Comparison of ENCODE assay signal across 15 mouse cellular contexts in the genomic region with DNA sequence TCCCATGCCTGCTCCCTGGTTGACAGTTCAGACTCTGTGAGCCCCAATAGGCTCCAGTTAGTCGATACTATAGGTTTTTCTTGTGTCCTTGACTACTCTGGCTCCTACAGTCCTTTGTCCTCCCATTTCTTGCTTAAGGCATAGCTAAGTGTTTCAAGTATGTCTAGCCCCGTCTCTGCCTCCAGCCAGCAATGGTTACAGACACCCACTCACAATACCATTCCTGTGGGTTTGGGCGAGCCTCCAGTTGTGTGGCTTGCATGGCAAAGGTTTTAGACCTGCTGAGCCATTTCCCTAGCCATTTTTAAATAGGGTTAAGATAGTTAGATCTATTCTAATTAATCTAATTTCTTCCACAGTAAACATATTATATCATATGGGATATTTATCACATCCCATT.
"Had no signal": no experiment of that assay in that cellular context is flagged by ENCODE, and none has a peak within 500 bp of the region (broad histone marks: within the 10 kb centered on the region; RNA-seq: fewer than 3 reads in every experiment).

No protein-coding gene starts in this region.

- H3K27ac ChIP-seq: neural tube, embryonic 13.5 days; neural tube, embryonic 15.5 days; stomach, embryonic 15.5 days; stomach, postnatal 0 days had no signal

- H3K36me3 ChIP-seq: neural tube, embryonic 13.5 days; neural tube, embryonic 15.5 days; stomach, embryonic 15.5 days had no signal

- H3K4me1 ChIP-seq: neural tube, embryonic 13.5 days; neural tube, embryonic 15.5 days; stomach, embryonic 15.5 days had no signal

- H3K9me3 ChIP-seq: neural tube, embryonic 13.5 days; neural tube, embryonic 15.5 days; stomach, embryonic 15.5 days had no signal

- DNase-seq: retina, postnatal 1 day; right cerebral cortex, adult 18-20 months; right cerebral cortex, postnatal 14 days; right cerebral cortex, postnatal 25 days; right cerebral cortex, postnatal 4 days; spleen, adult 18-20 months; thymus, adult 18-20 months; thymus, adult 2 months; thymus, postnatal 14 days; thymus, postnatal 25 days; thymus, postnatal 36 days had no signal

- H3K27me3 ChIP-seq: neural tube, embryonic 13.5 days; neural tube, embryonic 15.5 days; stomach, embryonic 15.5 days had no signal

- H3K4me3 ChIP-seq: neural tube, embryonic 13.5 days; neural tube, embryonic 15.5 days; stomach, embryonic 15.5 days had no signal

- H3K4me2 ChIP-seq: neural tube, embryonic 13.5 days; neural tube, embryonic 15.5 days; stomach, embryonic 15.5 days had no signal

- H3K9ac ChIP-seq: neural tube, embryonic 13.5 days; neural tube, embryonic 15.5 days; stomach, embryonic 15.5 days had no signal
